Mouse (Mus musculus) brain, embryonic 14.5 days (tissue): ENCODE results near the gene Fscn2.

Experiments
- CTCF ChIP-seq: fragments of 200-500 bp; IDR thresholded peaks from 2 replicates; pipeline ENCODE4 v1.5.1; 2012; ENCODE audit warnings: inconsistent platforms, mild to moderate bottlenecking, moderate library complexity, borderline replicate concordance; ENCODE audit not compliant: insufficient read depth, insufficient read length; ENCODE audit errors: extremely low read depth
- POLR2A ChIP-seq: fragments of 200-500 bp; IDR thresholded peaks from 2 replicates; pipeline ENCODE4 v1.6.1; 2012; ENCODE audit warnings: mild to moderate bottlenecking, inconsistent platforms, borderline replicate concordance; ENCODE audit not compliant: poor library complexity, insufficient read depth, insufficient read length, severe bottlenecking; ENCODE audit errors: extremely low read depth

DNA sequence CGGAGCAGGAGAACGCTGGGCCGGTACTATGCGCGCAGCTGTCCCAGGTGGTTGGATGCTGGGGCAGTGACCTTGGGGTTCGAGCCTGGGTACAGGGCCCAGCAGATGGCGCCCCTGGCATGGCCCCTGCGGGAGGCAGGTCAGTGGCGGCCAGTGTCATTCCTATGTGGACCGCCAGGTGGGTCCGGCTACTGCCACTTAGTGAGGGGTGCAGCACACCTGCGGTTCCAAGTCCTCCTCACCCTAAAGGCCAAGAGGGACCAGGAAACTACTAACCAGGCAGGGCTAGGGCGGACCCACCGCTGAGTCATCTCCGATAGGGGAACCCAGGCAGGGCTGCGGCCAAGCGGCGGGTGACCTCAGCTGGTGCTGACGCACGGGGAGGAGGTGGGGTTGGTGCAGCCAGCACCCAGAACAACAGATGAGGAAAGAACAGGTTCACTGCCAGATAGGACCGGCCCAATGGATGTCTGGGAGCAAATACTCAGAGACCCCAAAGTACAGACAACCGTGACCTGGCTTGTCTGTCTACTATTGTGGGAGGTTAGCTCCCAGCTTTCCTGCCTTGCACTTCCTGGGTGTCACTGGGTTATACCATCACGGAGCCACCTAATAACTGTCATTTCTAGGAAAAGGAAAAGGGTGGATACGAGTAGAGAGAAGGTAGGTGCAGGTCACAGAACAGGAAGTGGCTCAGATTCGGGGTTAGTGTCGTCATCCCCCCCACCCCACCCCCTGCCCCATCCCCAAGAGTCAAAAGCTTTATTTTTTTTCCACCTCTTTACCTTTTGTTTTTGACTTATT is 7.6 kb upstream of the Fscn2 start:
- TF ChIP-seq POLR2A: no peak
- TF ChIP-seq CTCF: peak; percentile 52
